Mouse (Mus musculus) G1E (cell line): ENCODE results near the gene Arid3c. TPM values are rescaled to one million over a fixed set of nuclear protein-coding genes. Genes with fewer than 3 reads are reported as not detected.

Experiments used
- ATAC-seq: 2 replicates; pipeline ENCODE4 v1.8.0; 2016; ENCODE audit warnings: mild to moderate bottlenecking; ENCODE audit not compliant: insufficient number of reproducible peaks, poor library complexity, low FRiP score, severe bottlenecking; ENCODE audit errors: extremely low read depth
- DNase-seq: peaks from one replicate; pipeline ENCODE4 v3.0.0; 2012; ENCODE audit warnings: low spot score
- H3K27me3 ChIP-seq: 2 replicates; pipeline ENCODE4 v1.6.1; 2012; ENCODE audit warnings: mild to moderate bottlenecking, low read length, inconsistent platforms; ENCODE audit not compliant: insufficient read depth
- H3K36me3 ChIP-seq: replicated peaks from 2 replicates; pipeline ENCODE3; 2012; ENCODE audit warnings: mild to moderate bottlenecking, inconsistent platforms
- H3K4me1 ChIP-seq: 2 replicates; pipeline ENCODE4 v1.6.1; 2012; ENCODE audit warnings: low read depth, low read length, inconsistent platforms, mixed read lengths; ENCODE audit not compliant: insufficient read depth
- H3K4me3 ChIP-seq: 2 replicates; pipeline ENCODE4 v1.5.1; 2012; ENCODE audit warnings: low read depth, mild to moderate bottlenecking, inconsistent platforms, low read length, moderate library complexity, mixed read lengths
- H3K9me3 ChIP-seq: replicated peaks from 2 replicates; pipeline ENCODE4 v1.6.1; 2012; ENCODE audit warnings: inconsistent platforms
- CTCF ChIP-seq: IDR thresholded peaks from 2 replicates; pipeline ENCODE4 v1.5.1; 2012; ENCODE audit warnings: low read depth, low read length, inconsistent platforms, mixed read lengths
- GATA1 ChIP-seq: IDR thresholded peaks from 2 replicates; pipeline ENCODE4 v1.6.1; 2012; ENCODE audit warnings: borderline replicate concordance, low read length, inconsistent platforms, mixed read lengths
- GATA2 ChIP-seq: IDR thresholded peaks from 2 replicates; pipeline ENCODE4 v1.6.1; 2012; ENCODE audit warnings: low read depth, low read length, inconsistent platforms, borderline replicate concordance
- POLR2AphosphoS5 ChIP-seq: IDR thresholded peaks from 2 replicates; pipeline ENCODE4 v1.6.1; 2012; ENCODE audit warnings: low read depth, low read length, inconsistent platforms; ENCODE audit not compliant: insufficient replicate concordance
- TAL1 ChIP-seq: conservative IDR thresholded peaks from 2 replicates; pipeline ENCODE4 v1.6.1; 2012; ENCODE audit warnings: low read depth, low read length, inconsistent platforms, mixed read lengths
- polyA plus RNA-seq: library from polyadenylated mRNA; stranded (reverse); fragments of >175 nt; gene quantifications from 2 replicates; pipeline ENCODE4 v1.2.3, GENCODE M21; 2012
- total RNA-seq, 2 experiments: library from RNA; stranded (forward) in 1 of 2; stranded (reverse) in 1 of 2; fragments of 200-1000 nt in 1 of 2; fragments of >200 nt in 1 of 2; fragmentation: Nextera tagmentation in 1 of 2; gene quantifications; 2 replicates each; pipeline ENCODE4 v1.2.3; 2014 to 2017

Gene Arid3c
- total and polyA plus RNA-seq, 3 experiments = not detected

DNA sequence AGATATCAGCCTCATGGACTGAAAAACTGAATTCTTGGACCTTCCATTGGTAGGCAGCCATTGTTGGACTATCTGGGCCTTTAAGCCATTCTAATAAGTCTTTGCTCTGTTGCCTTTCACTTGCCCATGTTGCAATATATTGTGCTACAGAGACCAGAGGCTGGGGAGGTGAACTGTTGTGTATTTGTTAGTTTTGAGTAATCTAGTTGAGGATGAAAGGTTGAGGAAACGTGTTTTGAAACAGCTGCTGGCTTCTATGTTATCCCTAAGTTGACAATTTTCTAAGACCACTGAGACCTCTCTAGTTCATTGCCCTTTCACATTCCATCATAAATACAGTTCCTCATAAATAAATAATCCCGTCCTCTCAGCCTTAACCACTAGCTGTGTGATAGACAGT, 13.2 kb upstream of the Arid3c start:
- peaks cover 8% of the 10 kb centered on the region for H3K36me3 ChIP-seq
- DNase-seq (no peak), ATAC-seq (no peak)
- H3K9me3 ChIP-seq = peaks cover 20% of the 10 kb centered on the region
- TF ChIP-seq GATA2 = no peak
- peaks cover 23% of the 10 kb centered on the region for H3K4me1 ChIP-seq
- no peak overlapping the region for H3K4me3 ChIP-seq
- peaks cover 20% of the 10 kb centered on the region for H3K27me3 ChIP-seq

GRCm38 (mm10) chr4:41741158-41741560, 10.2 kb upstream of the Arid3c start:
- DNase-seq (peak; percentile 90), ATAC-seq (peak; percentile 89)
- H3K4me3 ChIP-seq = peak overlapping the region; percentile 89
- peaks cover 4% of the 10 kb centered on the region for H3K9me3 ChIP-seq
- H3K27me3 ChIP-seq = peaks cover 17% of the 10 kb centered on the region
- peaks cover 38% of the 10 kb centered on the region for H3K4me1 ChIP-seq
- no peak for TF ChIP-seq CTCF
- TF ChIP-seq GATA1 = no peak
- TF ChIP-seq TAL1 = no peak
- TF ChIP-seq GATA2 = no peak
- TF ChIP-seq POLR2AphosphoS5 = no peak
- peaks cover 24% of the 10 kb centered on the region for H3K36me3 ChIP-seq

DNA sequence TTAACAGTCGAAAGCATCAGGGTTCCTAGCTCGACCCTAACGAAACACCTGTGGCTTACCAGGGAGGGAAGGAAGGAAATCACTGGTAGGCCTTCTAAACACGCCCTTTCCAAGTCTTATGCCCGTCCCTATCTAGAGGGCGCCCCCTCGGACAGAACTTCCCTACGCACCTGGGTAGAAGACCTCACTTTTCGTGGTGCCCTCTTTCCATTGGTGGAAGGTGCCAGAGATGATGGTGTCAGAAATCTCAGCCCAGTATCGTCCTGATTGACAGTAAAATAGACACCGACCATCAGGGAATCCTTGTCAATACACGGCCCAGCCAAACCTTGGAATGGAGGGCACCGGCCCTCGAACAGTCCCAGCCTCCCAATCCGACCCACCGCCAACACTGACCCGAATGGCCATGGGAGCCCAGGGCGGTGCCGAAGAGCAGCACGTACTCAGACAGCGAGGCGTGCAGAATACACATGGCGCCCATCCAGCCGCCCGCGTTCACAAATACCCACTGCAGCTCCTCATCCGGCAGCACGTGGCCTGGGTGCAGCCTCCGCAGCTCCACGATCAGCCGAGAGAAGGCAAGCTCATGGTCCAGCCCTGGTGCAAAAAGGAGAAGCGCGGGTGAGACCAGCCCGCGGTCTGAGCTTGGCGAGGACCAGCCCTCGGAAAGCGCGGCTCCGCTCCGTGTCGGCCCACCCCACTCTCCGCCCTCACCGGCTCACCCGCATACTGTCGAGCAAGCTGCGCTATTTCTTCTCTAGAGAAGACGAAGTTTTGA, 9.6 kb upstream of the Arid3c start:
- TF ChIP-seq TAL1 (no peak), GATA2 (no peak), CTCF (no peak)

DNA sequence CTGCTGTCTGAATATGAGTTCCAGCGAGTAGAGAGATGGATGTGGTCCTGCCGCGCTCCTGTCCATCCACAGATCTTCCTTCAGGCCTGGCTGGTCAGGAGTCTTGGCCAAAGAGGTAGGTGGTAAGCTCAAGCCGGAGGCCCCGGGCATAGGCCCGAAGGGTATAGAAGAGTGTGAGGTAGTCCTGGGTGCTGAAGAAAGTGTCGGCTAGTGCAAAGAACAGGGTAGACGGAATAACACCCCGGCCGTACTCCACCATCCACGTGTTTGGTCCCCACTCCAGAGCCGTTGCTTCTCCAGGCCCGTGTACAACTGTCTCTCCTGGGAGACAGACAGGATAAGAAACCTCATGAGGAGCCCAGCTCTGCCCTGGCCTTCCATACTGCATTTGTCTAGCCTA, 8.3 kb upstream of the Arid3c start:
- Histone ChIP-seq H3K4me3 (no peak overlapping the region), H3K9me3 (no peaks in the 10 kb centered on the region), H3K36me3 (peaks cover 24% of the 10 kb centered on the region), H3K4me1 (peaks cover 38% of the 10 kb centered on the region), H3K27me3 (peaks cover 8% of the 10 kb centered on the region)
- DNase-seq (no peak), ATAC-seq (no peak)
- TF ChIP-seq TAL1 (no peak), GATA1 (no peak), CTCF (no peak), POLR2AphosphoS5 (no peak), GATA2 (no peak)

More for the DNA sequence above, 9.6 kb upstream of the Arid3c start:
- H3K9me3 ChIP-seq = no peaks in the 10 kb centered on the region; the same call in 1 of the 2 replicates
- H3K4me1 ChIP-seq = peaks cover 38% of the 10 kb centered on the region
- peak; percentile 67 for DNase-seq
- H3K4me3 ChIP-seq = peak overlapping the region; percentile 89
- 0 out of 2 replicates have a peak, but pooled peaks have one; percentile 17 for ATAC-seq
- peaks cover 24% of the 10 kb centered on the region for H3K36me3 ChIP-seq
- peaks cover 13% of the 10 kb centered on the region for H3K27me3 ChIP-seq

DNA sequence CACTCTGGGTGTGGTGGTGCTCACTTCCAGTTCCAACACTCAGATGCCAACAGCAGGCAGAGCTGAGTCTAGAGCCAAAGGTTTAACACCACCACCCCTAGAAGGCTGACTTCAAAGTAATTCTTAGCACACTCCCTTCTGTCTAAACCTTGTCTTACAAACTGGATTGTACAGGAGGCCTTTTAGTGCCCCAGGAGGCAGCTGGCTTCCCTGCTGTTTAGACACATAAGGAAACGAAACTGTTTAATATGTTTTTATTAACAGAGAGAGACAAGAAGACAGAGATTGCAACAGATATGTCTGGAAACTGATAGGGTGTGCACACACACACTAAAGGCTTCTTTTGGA, 7.3 kb upstream of the Arid3c start:
- Histone ChIP-seq H3K4me3 (no peak overlapping the region), H3K9me3 (no peaks in the 10 kb centered on the region), H3K36me3 (peaks cover 24% of the 10 kb centered on the region), H3K4me1 (peaks cover 38% of the 10 kb centered on the region), H3K27me3 (peaks cover 10% of the 10 kb centered on the region)
- TF ChIP-seq GATA2 (no peak), GATA1 (no peak), TAL1 (no peak), CTCF (no peak), POLR2AphosphoS5 (no peak)
- DNase-seq = no peak
- no peak for ATAC-seq

GRCm38 (mm10) chr4:41737602-41738255, 6.8 kb upstream of the Arid3c start:
- H3K4me1 ChIP-seq = peaks cover 38% of the 10 kb centered on the region
- peak; percentile 60 for DNase-seq
- peak; percentile 46; the same call in 1 of the 2 replicates for ATAC-seq

More at GRCm38 (mm10) chr4:41737602-41738255, 6.8 kb upstream of the Arid3c start:
- Histone ChIP-seq H3K36me3 (peaks cover 24% of the 10 kb centered on the region), H3K27me3 (peaks cover 15% of the 10 kb centered on the region), H3K9me3 (no peaks in the 10 kb centered on the region), H3K4me3 (no peak overlapping the region)
- TF ChIP-seq CTCF (peak; percentile 40), GATA2 (no peak)
